In genomic region chr17:45695227-45696120, GRCm38 (mm10) we compare ENCODE assay signal across 10 mouse cellular contexts. TPM values are rescaled to one million over a fixed set of nuclear protein-coding genes. Genes with fewer than 3 reads are reported as not detected.
A peak's percentile ranks its signal among the peaks of the same experiment; 100 is the strongest.
DNase-seq lines count a peak whose midpoint lies in the region; ATAC-seq and TF ChIP-seq lines count a peak whose summit lies in the region.
"Had no signal": no experiment of that assay in that cellular context is flagged by ENCODE, and none has a peak within 500 bp of the region (broad histone marks: within the 10 kb centered on the region; RNA-seq: fewer than 3 reads in every experiment).

No protein-coding gene starts in this region.

- no peak for TF ChIP-seq CTCF in hindbrain, postnatal 0 days (IDR thresholded peaks at IDR 0.05; ENCODE audit: low read depth)

- no peak overlapping the region for H3K9ac ChIP-seq in midbrain, embryonic 14.5 days (replicated peaks; ENCODE audit: low read length)
- H3K9ac ChIP-seq in hindbrain, postnatal 0 days (replicated peaks; ENCODE audit: low read length) = no peak overlapping the region

- no peak overlapping the region for H3K4me3 ChIP-seq in midbrain, embryonic 10.5 days
- no peak overlapping the region for H3K4me3 ChIP-seq in midbrain, embryonic 14.5 days (replicated peaks; ENCODE audit: low read depth, low read length)
- no peak overlapping the region for H3K4me3 ChIP-seq in hindbrain, postnatal 0 days (ENCODE audit: low read length)

- H3K4me1 ChIP-seq in midbrain, embryonic 10.5 days = peaks cover 13% of the 10 kb centered on the region
- H3K4me1 ChIP-seq in midbrain, embryonic 14.5 days (ENCODE audit: control insufficient read depth, insufficient read depth, low read length) = peaks cover 4% of the 10 kb centered on the region; the same call in 1 of the 2 replicates
- H3K4me1 ChIP-seq in hindbrain, postnatal 0 days (ENCODE audit: insufficient read depth, low read length) = no peaks in the 10 kb centered on the region

- WGBS in midbrain, embryonic 10.5 days = 82% methylated on average over 23 of the region's 23 CpGs
- whole genome bisulfite sequencing in midbrain, embryonic 14.5 days = 81% methylated on average over 23 of the region's 23 CpGs
- 77% methylated on average over 23 of the region's 23 CpGs for WGBS in hindbrain, postnatal 0 days

- peaks cover 35% of the 10 kb centered on the region for H3K36me3 ChIP-seq in midbrain, embryonic 10.5 days
- peaks cover 20% of the 10 kb centered on the region for H3K36me3 ChIP-seq in midbrain, embryonic 14.5 days (ENCODE audit: control insufficient read depth, insufficient read depth, low read length)
- no peaks in the 10 kb centered on the region for H3K36me3 ChIP-seq in hindbrain, postnatal 0 days (ENCODE audit: insufficient read depth, low read length)

- H3K27me3 ChIP-seq in midbrain, embryonic 10.5 days (ENCODE audit: low read depth, poor library complexity, severe bottlenecking) = no peaks in the 10 kb centered on the region
- no peaks in the 10 kb centered on the region for H3K27me3 ChIP-seq in midbrain, embryonic 14.5 days (ENCODE audit: control insufficient read depth, insufficient read depth, low read length)
- no peaks in the 10 kb centered on the region for H3K27me3 ChIP-seq in hindbrain, postnatal 0 days (ENCODE audit: insufficient read depth, low read length)

- DNase-seq in midbrain, embryonic 10.5 days (ENCODE audit: low spot score) = no peak
- no peak for DNase-seq in midbrain, embryonic 14.5 days
- DNase-seq in brain, adult 2 months (ENCODE audit: low read depth, low spot score) = peak; percentile 54
- DNase-seq in kidney, postnatal 14 days = peak; percentile 44
- peak; percentile 80 for DNase-seq in yolk sac, embryonic 10.5 days (ENCODE audit: low spot score)
- no peak for DNase-seq in cerebellum, adult 11 months
- no peak for DNase-seq in hindbrain, postnatal 0 days (ENCODE audit: low spot score)

- no peak overlapping the region for H3K4me2 ChIP-seq in midbrain, embryonic 14.5 days (ENCODE audit: low read length)
- no peak overlapping the region for H3K4me2 ChIP-seq in hindbrain, postnatal 0 days (ENCODE audit: low read depth, low read length)

- no peak for ATAC-seq in midbrain, embryonic 14.5 days (ENCODE audit: low FRiP score, low TSS enrichment)
- ATAC-seq in hindbrain, postnatal 0 days = no peak
- ATAC-seq: forebrain, embryonic 14.5 days; midbrain, embryonic 16.5 days had no signal

- no peaks in the 10 kb centered on the region for H3K9me3 ChIP-seq in midbrain, embryonic 10.5 days (replicated peaks)
- H3K9me3 ChIP-seq in midbrain, embryonic 14.5 days (ENCODE audit: control insufficient read depth, low read length) = no peaks in the 10 kb centered on the region
- H3K9me3 ChIP-seq in hindbrain, postnatal 0 days (ENCODE audit: low read length) = no peaks in the 10 kb centered on the region

- 0 out of 2 replicates have a peak overlapping the region, but pooled peaks have one; percentile 42 for H3K27ac ChIP-seq in midbrain, embryonic 10.5 days (replicated peaks)
- no peak overlapping the region for H3K27ac ChIP-seq in midbrain, embryonic 14.5 days (replicated peaks; ENCODE audit: low read depth, low read length)
- no peak overlapping the region for H3K27ac ChIP-seq in hindbrain, postnatal 0 days

RNA-seq across cellular contexts. Expression of gene Tmem63b, which starts 8.8 kb away (rescaled TPM):
- polyA plus RNA-seq in midbrain, embryonic 10.5 days (2016; fragmentation: Nextera tagmentation; extraction: Ambion mirVana) = 60.5 and 82.0 TPM in 2 replicates
- polyA plus RNA-seq in midbrain, embryonic 14.5 days (2014; fragmentation: Nextera tagmentation; extraction: Ambion mirVana) = 123 and 130 TPM in 2 replicates
- 241 and 252 TPM in 2 replicates for total RNA-seq in hindbrain, postnatal 0 days (2014; rRNA removed)
- polyA plus RNA-seq in hindbrain, postnatal 0 days (2015; fragmentation: Nextera tagmentation; extraction: Ambion mirVana) = 123 and 139 TPM in 2 replicates

RNA-seq across cellular contexts. Expression of gene Mrpl14, which starts 9.4 kb away (rescaled TPM):
- 148 and 155 TPM in 2 replicates for polyA plus RNA-seq in midbrain, embryonic 10.5 days (2016; fragmentation: Nextera tagmentation; extraction: Ambion mirVana)
- 110 and 139 TPM in 2 replicates for polyA plus RNA-seq in midbrain, embryonic 14.5 days (2014; fragmentation: Nextera tagmentation; extraction: Ambion mirVana)
- 41.3 and 58.7 TPM in 2 replicates for total RNA-seq in hindbrain, postnatal 0 days (2014; rRNA removed)
- 117 and 119 TPM in 2 replicates for polyA plus RNA-seq in hindbrain, postnatal 0 days (2015; fragmentation: Nextera tagmentation; extraction: Ambion mirVana)

RNA-seq across cellular contexts. Expression of gene Capn11, which starts 36.3 kb away (rescaled TPM):
- polyA plus RNA-seq in midbrain, embryonic 10.5 days (2016; fragmentation: Nextera tagmentation; extraction: Ambion mirVana) = 0.76 and 1.5 TPM in 2 replicates
- polyA plus RNA-seq in midbrain, embryonic 14.5 days (2014; fragmentation: Nextera tagmentation; extraction: Ambion mirVana) = 0.08 and 2.4 TPM in 2 replicates
- total RNA-seq in hindbrain, postnatal 0 days (2014; rRNA removed) = 0.42 and 1.8 TPM in 2 replicates
- polyA plus RNA-seq in hindbrain, postnatal 0 days (2015; fragmentation: Nextera tagmentation; extraction: Ambion mirVana) = 0.14 and 2.0 TPM in 2 replicates
- polyA plus RNA-seq: intestine, embryonic 14.5 days had no signal

RNA-seq across cellular contexts. Expression of gene 1600014C23Rik, which starts 38.2 kb away (rescaled TPM):
- 0.48 and 0.58 TPM in 2 replicates for polyA plus RNA-seq in midbrain, embryonic 10.5 days (2016; fragmentation: Nextera tagmentation; extraction: Ambion mirVana)
- 0.47 TPM in 1 of 2 replicates, not detected in the other for polyA plus RNA-seq in midbrain, embryonic 14.5 days (2014; fragmentation: Nextera tagmentation; extraction: Ambion mirVana)
- not detected in 2 replicates for total RNA-seq in hindbrain, postnatal 0 days (2014; rRNA removed)
- 0.51 and 0.64 TPM in 2 replicates for polyA plus RNA-seq in hindbrain, postnatal 0 days (2015; fragmentation: Nextera tagmentation; extraction: Ambion mirVana)
- polyA plus RNA-seq: intestine, embryonic 14.5 days; midbrain, embryonic 16.5 days had no signal

Comparison
In these comparisons a context has a peak if more than half of its experiments do, and no peak if none do; other contexts are left out.
1. DNase-seq: peak in brain, adult 2 months (single experiment), kidney, postnatal 14 days (single experiment) and yolk sac, embryonic 10.5 days (single experiment); none in midbrain, embryonic 10.5 days (single experiment), midbrain, embryonic 14.5 days (single experiment), cerebellum, adult 11 months (single experiment) and hindbrain, postnatal 0 days (single experiment).